Mouse (Mus musculus) MEL (cell line): ENCODE data around the gene Zcchc14. TPM values are rescaled to one million over a fixed set of nuclear protein-coding genes. Genes with fewer than 3 reads are reported as not detected.
A peak's percentile ranks its signal among the peaks of the same experiment; 100 is the strongest.

Source experiments
- DNase-seq: peaks from one replicate; pipeline ENCODE4 v3.0.0; 2011; ENCODE audit warnings: low read depth, low spot score
- H3K27ac ChIP-seq: 2 replicates; pipeline ENCODE4 v1.5.1; 2012; ENCODE audit warnings: low read depth, mild to moderate bottlenecking, control low read depth, low read length, moderate library complexity; ENCODE audit not compliant: control insufficient read depth
- H3K27me3 ChIP-seq, 2 experiments: fragments of 150-350 bp in 1 of 2; sonication (generic) in 1 of 2; 2 replicates each; pipeline ENCODE4 v1.6.1; 2012; ENCODE audit warnings: low read length in 2 of 2, mild to moderate bottlenecking in 2 of 2, improper control_type of control experiment in 1 of 2, moderate library complexity in 1 of 2; ENCODE audit not compliant: insufficient read depth in 2 of 2, control insufficient read depth in 1 of 2
- H3K36me3 ChIP-seq, 2 experiments: 2 replicates each; pipeline ENCODE4 v1.6.1; 2012 to 2014; ENCODE audit warnings: low read length in 2 of 2, improper control_type of control experiment in 1 of 2, inconsistent platforms in 1 of 2, mild to moderate bottlenecking in 1 of 2; ENCODE audit not compliant: insufficient read depth in 2 of 2, control insufficient read depth in 1 of 2
- H3K4me1 ChIP-seq, 2 experiments: fragments of 150-350 bp in 1 of 2; sonication (generic) in 1 of 2; 2 replicates each; pipeline ENCODE4 v1.6.1; 2012; ENCODE audit warnings: low read length in 2 of 2, improper control_type of control experiment in 1 of 2, mild to moderate bottlenecking in 1 of 2; ENCODE audit not compliant: insufficient read depth in 2 of 2, control insufficient read depth in 1 of 2
- H3K4me3 ChIP-seq, 2 experiments: fragments of 150-350 bp in 1 of 2; sonication (generic) in 1 of 2; 2 replicates each; pipeline ENCODE4 v1.5.1; 2012; ENCODE audit warnings: low read depth in 2 of 2, low read length in 2 of 2, mild to moderate bottlenecking in 2 of 2, moderate library complexity in 2 of 2, control low read depth in 1 of 2, improper control_type of control experiment in 1 of 2; ENCODE audit not compliant: control insufficient read depth in 1 of 2, insufficient read depth in 1 of 2
- H3K79me2 ChIP-seq: 2 replicates; pipeline ENCODE4 v1.6.1; 2012; ENCODE audit warnings: mild to moderate bottlenecking, low read length, moderate library complexity; ENCODE audit not compliant: control insufficient read depth, poor library complexity, insufficient read depth
- H3K9ac ChIP-seq: 2 replicates; pipeline ENCODE4 v1.6.1; 2012; ENCODE audit warnings: low read depth, mild to moderate bottlenecking, control low read depth, low read length, moderate library complexity; ENCODE audit not compliant: control insufficient read depth, poor library complexity, severe bottlenecking
- H3K9me3 ChIP-seq: fragments of 150-350 bp; sonication (generic); replicated peaks from 2 replicates; pipeline ENCODE4 v1.6.1; 2012; ENCODE audit warnings: mild to moderate bottlenecking, low read length, improper control_type of control experiment, moderate library complexity; ENCODE audit not compliant: insufficient read depth
- CTCF ChIP-seq, 3 experiments: IDR thresholded peaks in 2 of 3; conservative IDR thresholded peaks in 1 of 3; 2 replicates each; pipeline ENCODE4 v1.5.1; 2011 to 2012; ENCODE audit warnings: low read length in 3 of 3, low read depth in 2 of 3, mild to moderate bottlenecking in 2 of 3, improper control_type of control experiment in 1 of 3, inconsistent platforms in 1 of 3, mixed read lengths in 1 of 3, moderate library complexity in 1 of 3; ENCODE audit not compliant: control insufficient read depth in 1 of 3, insufficient read depth in 1 of 3, poor library complexity in 1 of 3, severe bottlenecking in 1 of 3
- E2F4 ChIP-seq: IDR thresholded peaks from 2 replicates; pipeline ENCODE4 v1.6.1; 2011; ENCODE audit warnings: low read depth, low read length, improper control_type of control experiment, borderline replicate concordance
- EP300 ChIP-seq, 2 experiments: IDR thresholded peaks; 2 replicates each; pipeline ENCODE4 v1.6.1; 2011; ENCODE audit warnings: improper control_type of control experiment in 2 of 2, low read length in 2 of 2, low read depth in 1 of 2, mild to moderate bottlenecking in 1 of 2
- GABPA ChIP-seq: IDR thresholded peaks from 2 replicates; pipeline ENCODE4 v1.6.1; 2012; ENCODE audit warnings: low read depth, mild to moderate bottlenecking, inconsistent platforms, low read length, improper control_type of control experiment, moderate library complexity
- KAT2A ChIP-seq: conservative IDR thresholded peaks from 2 replicates; pipeline ENCODE4 v1.6.1; 2012; ENCODE audit warnings: low read depth, low read length, improper control_type of control experiment, inconsistent platforms
- MAZ ChIP-seq: IDR thresholded peaks from 2 replicates; pipeline ENCODE4 v1.6.1; 2012; ENCODE audit warnings: low read depth, mild to moderate bottlenecking, inconsistent platforms, low read length, improper control_type of control experiment
- MEF2A ChIP-seq: IDR thresholded peaks from 2 replicates; pipeline ENCODE4 v1.6.1; 2014; ENCODE audit warnings: low read depth, mild to moderate bottlenecking, inconsistent platforms, low read length, improper control_type of control experiment; ENCODE audit not compliant: poor library complexity, insufficient replicate concordance, severe bottlenecking; ENCODE audit errors: extremely low read depth
- MYB ChIP-seq: IDR thresholded peaks from 2 replicates; pipeline ENCODE4 v1.6.1; 2011; ENCODE audit warnings: mild to moderate bottlenecking, low read depth, low read length, improper control_type of control experiment
- MYC ChIP-seq: IDR thresholded peaks from 2 replicates; pipeline ENCODE4 v1.6.1; 2011; ENCODE audit warnings: low read depth, mild to moderate bottlenecking, low read length, improper control_type of control experiment, moderate library complexity
- NELFE ChIP-seq: IDR thresholded peaks from 2 replicates; pipeline ENCODE4 v1.6.1; 2011; ENCODE audit warnings: low read depth, low read length, improper control_type of control experiment
- NRF1 ChIP-seq: IDR thresholded peaks from 2 replicates; pipeline ENCODE4 v1.6.1; 2014; ENCODE audit warnings: low read depth, mild to moderate bottlenecking, inconsistent platforms, low read length, improper control_type of control experiment, moderate library complexity; ENCODE audit not compliant: poor library complexity, insufficient read depth, severe bottlenecking
- SIN3A ChIP-seq: IDR thresholded peaks from 2 replicates; pipeline ENCODE4 v1.6.1; 2012; ENCODE audit warnings: low read length, improper control_type of control experiment, inconsistent platforms
- SMC3 ChIP-seq: IDR thresholded peaks from 2 replicates; pipeline ENCODE4 v1.6.1; 2011; ENCODE audit warnings: low read depth, low read length, improper control_type of control experiment
- TAL1 ChIP-seq: IDR thresholded peaks from 2 replicates; pipeline ENCODE4 v1.6.1; 2012; ENCODE audit warnings: mild to moderate bottlenecking, inconsistent platforms, low read length, moderate library complexity, mixed read lengths
- TCF12 ChIP-seq: IDR thresholded peaks from 2 replicates; pipeline ENCODE4 v1.6.1; 2014; ENCODE audit warnings: low read depth, mild to moderate bottlenecking, inconsistent platforms, low read length, improper control_type of control experiment, moderate library complexity
- USF1 ChIP-seq: IDR thresholded peaks from 2 replicates; pipeline ENCODE4 v1.6.1; 2014; ENCODE audit warnings: low read depth, mild to moderate bottlenecking, inconsistent platforms, low read length, improper control_type of control experiment, moderate library complexity
- USF2 ChIP-seq, 2 experiments: IDR thresholded peaks; 2 replicates each; pipeline ENCODE4 v1.6.1; 2011 to 2012; ENCODE audit warnings: improper control_type of control experiment in 2 of 2, low read length in 2 of 2, borderline replicate concordance in 1 of 2, inconsistent platforms in 1 of 2, low read depth in 1 of 2, mild to moderate bottlenecking in 1 of 2; ENCODE audit not compliant: insufficient read depth in 1 of 2
- ZMIZ1 ChIP-seq: IDR thresholded peaks from 2 replicates; pipeline ENCODE4 v1.6.1; 2012; ENCODE audit warnings: low read depth, mild to moderate bottlenecking, inconsistent platforms, low read length, improper control_type of control experiment, moderate library complexity
- polyA plus RNA-seq, 2 experiments: library from polyadenylated mRNA; stranded (reverse) in 1 of 2; unstranded in 1 of 2; fragments of >175 nt in 1 of 2; fragments of >200 nt in 1 of 2; gene quantifications; 2 replicates each; pipeline versions ENCODE4 v1.2.1 to v1.2.4; 2012; ENCODE audit warnings: low replicate concordance in 2 of 2, low read depth in 1 of 2; ENCODE audit not compliant: insufficient read length in 2 of 2, insufficient read depth in 1 of 2, missing spikeins in 1 of 2
- total RNA-seq: library from RNA; depleted of rRNA; stranded (reverse); fragments of 300-350 nt; gene quantifications from 2 replicates; pipeline ENCODE4 v1.2.3, GENCODE M21; 2012

The Zcchc14 gene
- total and polyA plus RNA-seq, 3 experiments = 0.04 to 0.11 TPM; not detected in 1

DNA sequence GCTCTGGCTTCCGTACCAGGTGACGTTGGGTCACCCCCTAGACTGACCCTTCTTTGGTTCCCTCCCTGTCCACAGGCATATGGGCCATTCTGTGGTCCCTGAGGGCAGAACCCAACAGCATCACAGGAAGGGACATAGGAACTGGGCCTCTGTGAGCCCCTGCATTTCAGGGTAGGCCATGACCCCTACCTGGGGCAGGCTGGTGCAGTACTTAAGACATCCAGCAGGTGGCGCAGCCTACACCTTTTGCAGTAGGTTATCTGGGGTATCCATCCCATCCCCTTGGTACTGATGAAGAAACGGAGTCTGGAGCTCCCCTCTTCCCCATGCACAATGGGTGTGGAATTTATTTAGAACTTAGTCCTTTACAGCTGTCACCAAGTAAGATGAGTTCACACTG is 41.8 kb upstream of the Zcchc14 start:
- H3K27me3 ChIP-seq = no peaks in the 10 kb centered on the region
- no peak overlapping the region for H3K4me3 ChIP-seq
- TF ChIP-seq CTCF (IDR thresholded peaks at IDR 0.05 in 2 of 3, conservative IDR thresholded peaks at IDR 0.05 in 1 of 3; ENCODE audit: control insufficient read depth in 1 of 3, insufficient read depth in 1 of 3, low read depth in 2 of 3, low read length in 3 of 3, poor library complexity in 1 of 3, severe bottlenecking in 1 of 3) (peak; percentile 52 to 83 (median 70)), USF2 (IDR thresholded peaks at IDR 0.05; ENCODE audit: borderline replicate concordance in 1 of 2, insufficient read depth in 1 of 2, low read depth in 1 of 2, low read length in 2 of 2) (no peak), E2F4 (no peak), MYB (no peak), SMC3 (peak; percentile 45), ZMIZ1 (no peak), TCF12 (no peak)
- no peak overlapping the region for H3K27ac ChIP-seq
- H3K4me1 ChIP-seq = no peaks in the 10 kb centered on the region
- no peaks in the 10 kb centered on the region for H3K79me2 ChIP-seq
- no peaks in the 10 kb centered on the region for H3K9me3 ChIP-seq
- no peak overlapping the region for H3K9ac ChIP-seq
- peak; percentile 16 for DNase-seq
- no peaks in the 10 kb centered on the region for H3K36me3 ChIP-seq

DNA sequence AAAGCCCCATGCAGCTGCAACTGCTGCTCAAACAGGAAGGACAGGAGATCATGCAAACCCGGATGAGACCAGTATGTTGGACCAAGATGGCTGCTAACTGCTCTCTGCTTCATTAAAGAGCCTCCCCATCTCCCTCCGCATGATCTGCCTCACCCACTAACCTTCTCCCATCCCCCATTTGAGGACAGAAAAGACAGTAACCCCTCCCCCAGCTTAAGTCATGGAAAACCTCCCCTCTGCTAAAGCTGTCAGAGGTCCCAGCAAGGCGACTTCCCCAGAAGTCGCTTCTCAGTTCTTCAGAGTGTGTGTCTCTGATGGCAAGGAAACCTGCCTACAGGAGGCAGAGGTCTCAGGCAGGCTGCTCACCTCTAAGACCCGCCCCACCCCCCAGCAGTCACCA is 35.8 kb upstream of the Zcchc14 start:
- no peak overlapping the region for H3K4me3 ChIP-seq
- H3K9ac ChIP-seq = no peak overlapping the region
- no peaks in the 10 kb centered on the region for H3K79me2 ChIP-seq
- H3K4me1 ChIP-seq = no peaks in the 10 kb centered on the region
- H3K27me3 ChIP-seq = no peaks in the 10 kb centered on the region
- TF ChIP-seq GABPA = no peak
- TF ChIP-seq TAL1 = no peak
- TF ChIP-seq EP300 (IDR thresholded peaks at IDR 0.05; ENCODE audit: low read depth in 1 of 2, low read length in 2 of 2) = no peak
- TF ChIP-seq MYC = no peak
- no peak for TF ChIP-seq SIN3A
- TF ChIP-seq MAZ = no peak
- TF ChIP-seq MYB = no peak
- no peak for TF ChIP-seq MEF2A
- TF ChIP-seq KAT2A = no peak
- TF ChIP-seq USF1 = no peak
- TF ChIP-seq NRF1 = no peak
- TF ChIP-seq NELFE = no peak
- TF ChIP-seq, all 39 proteins: peak for 0
- Histone ChIP-seq H3K9me3 (no peaks in the 10 kb centered on the region), H3K36me3 (no peaks in the 10 kb centered on the region), H3K27ac (no peak overlapping the region)
- no peak for DNase-seq
